Mouse (Mus musculus) midbrain, embryonic 16.5 days (tissue): ENCODE data around the gene Spen. TPM values are rescaled to one million over a fixed set of nuclear protein-coding genes. Genes with fewer than 3 reads are reported as not detected.

ENCODE experiments used
- ATAC-seq: fragments of 200-750 bp; cut with Nextera tagmentation; 2 replicates; pipeline ENCODE4 v1.8.0; 2017; ENCODE audit warnings: moderate TSS enrichment
- H3K27ac ChIP-seq: fragments of 300-500 bp; sonication (generic); 2 replicates; pipeline ENCODE4 v1.5.1; 2014; ENCODE audit warnings: mild to moderate bottlenecking, low read length, mixed read lengths
- H3K27me3 ChIP-seq: fragments of 300-500 bp; sonication (generic); 2 replicates; pipeline ENCODE4 v1.6.1; 2014; ENCODE audit warnings: low read depth, low read length, mixed read lengths; ENCODE audit not compliant: control insufficient read depth, insufficient read depth
- H3K36me3 ChIP-seq: fragments of 300-500 bp; sonication (generic); 2 replicates; pipeline ENCODE4 v1.6.1; 2014; ENCODE audit warnings: mild to moderate bottlenecking, low read length, moderate library complexity, mixed read lengths; ENCODE audit not compliant: control insufficient read depth, insufficient read depth
- H3K4me1 ChIP-seq: fragments of 300-500 bp; sonication (generic); 2 replicates; pipeline ENCODE4 v1.6.1; 2014; ENCODE audit warnings: mild to moderate bottlenecking, low read length, mixed read lengths; ENCODE audit not compliant: control insufficient read depth, insufficient read depth
- H3K4me2 ChIP-seq: fragments of 300-500 bp; sonication (generic); 2 replicates; pipeline ENCODE4 v1.6.1; 2014; ENCODE audit warnings: mild to moderate bottlenecking, low read length, mixed read lengths
- H3K4me3 ChIP-seq: fragments of 300-500 bp; sonication (generic); 2 replicates; pipeline ENCODE4 v1.5.1; 2014; ENCODE audit warnings: low read depth, mild to moderate bottlenecking, low read length, moderate library complexity, mixed read lengths
- H3K9ac ChIP-seq: fragments of 300-500 bp; sonication (generic); 2 replicates; pipeline ENCODE4 v1.6.1; 2014; ENCODE audit warnings: low read depth, low read length, mixed read lengths
- H3K9me3 ChIP-seq: fragments of 300-500 bp; sonication (generic); replicated peaks from 2 replicates; pipeline ENCODE4 v1.6.1; 2014; ENCODE audit warnings: mild to moderate bottlenecking, low read length, mixed read lengths; ENCODE audit not compliant: control insufficient read depth, poor library complexity, severe bottlenecking
- WGBS: fragments of 180-500 bp; shearing (Covaris S2); extraction: QIAGEN DNeasy Blood & Tissue Kit; methylation state at CpG from one replicate; pipeline ENCODE4 v1.1.7; 2014; 5-methylcytosine and 5-hydroxymethylcytosine counted together
- polyA plus RNA-seq: library from polyadenylated mRNA; unstranded; fragments of >200 nt; fragmentation: Nextera tagmentation; extraction: Ambion mirVana; gene quantifications from 2 replicates; pipeline ENCODE4 v1.2.1, GENCODE M21; 2015

Gene Spen
- polyA plus RNA-seq, 1 experiment from 2014 or later = 13.6 TPM

DNA sequence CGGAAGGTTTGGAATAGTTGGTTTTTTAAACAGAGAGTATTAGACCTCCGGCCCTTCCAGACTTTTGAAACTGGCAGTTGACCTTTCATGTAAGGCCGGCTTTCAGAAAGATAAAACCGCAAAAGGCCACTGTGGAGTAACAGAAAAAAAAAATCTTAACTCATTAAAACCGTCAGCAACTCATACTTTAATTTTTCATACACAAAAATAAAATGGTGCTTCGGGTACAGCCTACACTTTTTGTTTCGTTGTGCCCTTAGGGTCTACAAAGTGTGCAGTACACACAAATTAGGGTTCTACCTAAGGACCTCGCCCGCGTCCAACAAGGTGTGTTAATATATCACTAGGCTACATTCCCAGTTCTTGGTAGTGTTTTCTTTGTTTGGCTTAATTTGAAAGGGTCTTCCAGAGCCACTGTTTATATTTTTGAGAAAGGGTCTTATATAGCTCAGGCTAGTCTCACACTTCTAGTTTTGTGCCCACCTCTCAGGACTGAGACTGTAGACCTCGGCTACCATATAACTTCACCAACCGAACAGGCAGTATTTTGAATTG lies 893 bp upstream of the Spen start:
- peak overlapping the region; percentile 55 for H3K4me2 ChIP-seq
- H3K4me3 ChIP-seq = peak overlapping the region; percentile 96
- H3K36me3 ChIP-seq = no peaks in the 10 kb centered on the region
- no peaks in the 10 kb centered on the region for H3K9me3 ChIP-seq
- ATAC-seq = no peak
- H3K9ac ChIP-seq = peak overlapping the region; percentile 92
- peak overlapping the region; percentile 95 for H3K27ac ChIP-seq
- peaks cover 23% of the 10 kb centered on the region for H3K4me1 ChIP-seq
- H3K27me3 ChIP-seq = no peaks in the 10 kb centered on the region
- WGBS = 52% methylated on average over 12 of the region's 12 CpGs

DNA sequence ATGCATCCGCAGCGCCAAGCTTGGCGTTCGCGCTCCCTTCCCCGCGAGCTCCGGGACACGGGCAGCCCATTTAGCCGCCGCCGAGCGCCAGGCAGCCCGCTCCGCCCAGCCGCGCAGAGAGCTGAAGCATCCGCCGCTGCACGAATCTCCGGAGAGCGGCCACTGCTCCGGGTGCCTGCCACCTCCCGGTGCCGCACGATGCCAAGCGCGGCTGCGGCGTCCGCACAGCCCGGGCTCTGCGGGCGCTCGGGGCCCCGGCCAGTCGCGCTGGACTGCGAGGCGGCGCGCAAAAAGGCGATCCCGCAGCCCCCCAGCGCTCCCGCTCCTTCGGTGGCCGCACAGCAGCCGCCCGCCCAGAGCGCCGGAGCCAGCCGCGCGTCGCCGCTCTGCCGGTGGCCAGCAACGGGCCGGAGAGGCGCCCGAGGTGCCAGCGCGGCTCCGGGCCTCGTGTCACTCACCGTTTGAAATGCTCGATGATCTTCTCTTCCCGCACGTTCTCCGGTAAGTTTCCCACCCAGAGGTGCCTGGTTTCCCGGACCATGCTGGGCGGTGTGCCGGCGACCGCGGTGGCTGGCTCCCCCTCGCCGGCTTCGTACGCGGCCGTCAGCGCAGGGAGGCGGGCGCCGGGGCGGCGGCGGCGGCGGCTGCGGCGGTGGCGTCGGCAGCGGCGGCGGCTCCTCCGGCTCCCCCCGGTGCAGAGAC lies 540 bp downstream of the Spen start:
- peak overlapping the region; percentile 92 for H3K9ac ChIP-seq
- peaks cover 37% of the 10 kb centered on the region for H3K4me1 ChIP-seq
- WGBS = under 1% methylated on average over 76 of the region's 101 CpGs
- H3K36me3 ChIP-seq = no peaks in the 10 kb centered on the region
- H3K27ac ChIP-seq = peak overlapping the region; percentile 95
- ATAC-seq = peak; percentile 9
- peak overlapping the region; percentile 96 for H3K4me3 ChIP-seq
- no peaks in the 10 kb centered on the region for H3K9me3 ChIP-seq
- H3K27me3 ChIP-seq = no peaks in the 10 kb centered on the region
- peak overlapping the region; percentile 79 for H3K4me2 ChIP-seq

DNA sequence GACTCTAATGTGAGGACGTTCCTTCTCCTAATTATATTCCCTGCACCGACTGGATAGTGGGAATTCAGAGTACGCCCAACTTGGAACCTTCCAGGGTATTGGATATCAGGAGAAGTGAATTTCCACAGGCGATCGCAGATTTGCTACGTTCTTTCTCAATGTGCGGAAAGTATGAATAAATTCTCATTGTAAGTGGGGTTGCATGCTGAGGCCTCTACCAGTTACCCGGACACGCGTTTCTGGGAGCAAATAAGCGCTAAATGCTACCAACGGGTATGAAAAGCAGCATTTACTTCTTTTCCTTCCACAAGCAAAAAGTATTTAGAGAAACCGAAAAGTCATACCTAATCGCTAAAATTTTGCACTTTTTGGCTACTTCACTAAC lies 1.2 kb downstream of the Spen start:
- H3K27ac ChIP-seq = peak overlapping the region; percentile 95
- H3K9me3 ChIP-seq = no peaks in the 10 kb centered on the region
- ATAC-seq = no peak
- H3K36me3 ChIP-seq = no peaks in the 10 kb centered on the region
- peak overlapping the region; percentile 92 for H3K9ac ChIP-seq
- peaks cover 38% of the 10 kb centered on the region for H3K4me1 ChIP-seq
- H3K4me2 ChIP-seq = peak overlapping the region; percentile 79
- peak overlapping the region; percentile 96 for H3K4me3 ChIP-seq
- no peaks in the 10 kb centered on the region for H3K27me3 ChIP-seq
- under 1% methylated on average over 14 of the region's 14 CpGs for WGBS

DNA sequence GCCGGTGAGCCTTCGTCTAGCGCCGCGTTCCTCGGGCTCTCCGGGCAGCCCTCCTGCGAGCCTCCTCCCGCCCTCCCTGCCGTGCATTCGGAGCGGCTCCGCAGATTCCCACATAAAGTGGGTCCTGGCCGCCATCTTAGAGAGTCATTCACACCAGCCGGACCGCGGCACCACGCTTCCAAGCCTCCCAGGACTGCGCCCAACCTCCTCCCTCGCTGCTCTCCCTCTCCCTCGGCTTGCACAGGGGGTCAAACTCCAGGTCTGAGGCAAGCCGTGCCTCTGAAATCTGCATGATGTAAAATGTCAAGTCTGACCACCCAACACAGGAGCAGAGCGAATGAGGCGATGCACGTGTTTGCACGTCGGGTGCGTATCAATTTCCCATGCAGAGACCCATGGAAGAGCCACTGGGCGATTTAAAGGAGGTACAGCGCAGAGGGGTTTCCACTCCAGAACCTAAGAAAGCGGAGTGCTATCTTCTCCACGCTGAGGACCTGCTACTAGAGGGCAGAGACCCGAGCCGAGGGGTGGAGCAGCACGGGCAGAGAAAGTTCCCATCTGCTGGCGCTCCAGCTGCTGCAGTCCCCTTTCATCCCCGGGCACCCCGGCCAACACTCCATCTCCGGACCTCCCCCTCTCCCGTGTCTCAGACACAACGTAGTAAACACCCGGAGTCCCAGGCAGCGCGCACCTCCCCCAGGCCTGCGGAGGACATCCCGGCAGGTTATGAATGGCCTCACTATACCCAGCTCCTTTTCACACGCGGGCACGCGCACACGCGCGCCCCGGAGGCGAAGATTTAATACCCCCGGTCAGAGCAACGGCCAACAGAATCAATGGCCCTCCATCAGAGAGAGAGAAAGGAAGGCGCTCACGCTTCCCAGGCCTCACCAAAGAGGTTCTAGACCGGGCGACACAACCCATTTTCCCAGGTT lies 1.8 kb downstream of the Spen start:
- Histone ChIP-seq H3K4me2 (peak overlapping the region; percentile 79), H3K27ac (peak overlapping the region; percentile 95), H3K9me3 (no peaks in the 10 kb centered on the region), H3K9ac (peak overlapping the region; percentile 92), H3K36me3 (no peaks in the 10 kb centered on the region), H3K27me3 (no peaks in the 10 kb centered on the region), H3K4me1 (peaks cover 35% of the 10 kb centered on the region), H3K4me3 (peak overlapping the region; percentile 96)
- WGBS = under 1% methylated on average over 61 of the region's 61 CpGs
- peak; percentile 52 for ATAC-seq

DNA sequence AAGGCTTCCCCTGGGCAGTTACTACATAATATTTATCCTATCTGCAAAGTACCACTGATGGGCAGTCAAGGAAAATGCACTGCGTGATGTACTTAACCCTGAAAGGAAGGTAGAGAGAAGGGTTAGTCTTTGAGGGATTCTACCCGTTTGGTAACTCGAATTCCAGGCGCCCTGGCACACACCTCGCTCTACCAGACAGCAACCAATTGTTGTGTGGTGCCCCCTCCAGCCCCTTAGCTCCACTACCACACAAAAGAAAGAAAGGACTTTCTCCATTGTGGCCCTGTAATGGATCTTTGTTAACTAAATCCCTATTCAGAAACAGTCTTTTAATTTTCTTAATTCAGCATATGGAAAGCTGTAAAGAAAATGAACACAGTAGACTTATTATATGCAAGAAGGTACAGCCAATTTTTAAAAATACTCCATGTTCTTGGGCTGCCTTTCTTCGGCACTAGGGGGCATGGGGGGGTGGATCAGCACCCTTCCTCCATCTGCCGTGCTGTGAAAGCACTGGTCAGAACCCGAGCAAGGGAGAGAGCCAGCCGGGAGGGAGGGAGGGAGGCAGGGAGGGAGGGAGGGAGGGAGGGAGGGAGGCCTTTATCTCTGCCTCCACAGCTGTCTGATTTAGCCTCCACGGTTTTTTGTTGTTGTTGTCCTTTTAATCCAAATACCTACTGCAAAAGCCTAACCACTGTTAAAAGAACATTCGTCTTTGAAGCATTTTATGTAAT lies 3.3 kb downstream of the Spen start:
- H3K36me3 ChIP-seq = no peaks in the 10 kb centered on the region; the same call in 1 of the 2 replicates
- WGBS = 4% methylated on average over 8 of the region's 11 CpGs
- no peaks in the 10 kb centered on the region for H3K27me3 ChIP-seq
- peak overlapping the region; percentile 96 for H3K4me3 ChIP-seq
- peak overlapping the region; percentile 92 for H3K9ac ChIP-seq
- H3K4me2 ChIP-seq = peak overlapping the region; percentile 79
- H3K4me1 ChIP-seq = peaks cover 35% of the 10 kb centered on the region
- no peak for ATAC-seq
- H3K9me3 ChIP-seq = no peaks in the 10 kb centered on the region; the same call in 1 of the 2 replicates
- H3K27ac ChIP-seq = peak overlapping the region; percentile 95

DNA sequence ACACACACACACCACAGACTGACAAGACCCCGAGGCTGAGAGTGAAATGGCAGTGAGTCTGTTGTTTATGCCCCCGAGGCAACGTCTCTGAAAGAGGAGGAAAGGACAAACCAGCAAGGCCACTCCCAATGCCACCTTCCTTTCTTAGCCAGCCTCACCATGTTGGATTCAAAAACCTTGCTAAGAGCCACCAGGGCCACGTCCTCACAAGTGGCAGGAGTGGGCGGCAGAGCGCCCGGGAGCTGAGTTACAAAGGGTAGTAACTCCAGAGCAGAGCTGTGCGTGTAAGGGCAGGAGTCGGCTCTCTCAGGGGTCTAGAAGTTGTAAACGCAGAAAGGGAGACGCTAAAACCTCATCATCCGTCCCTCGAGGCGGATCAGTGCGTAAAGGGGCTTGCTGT lies 7.4 kb downstream of the Spen start:
- Histone ChIP-seq H3K27me3 (no peaks in the 10 kb centered on the region), H3K4me2 (no peak overlapping the region), H3K4me3 (no peak overlapping the region), H3K27ac (no peak overlapping the region), H3K36me3 (no peaks in the 10 kb centered on the region; the same call in 1 of the 2 replicates), H3K9ac (no peak overlapping the region), H3K9me3 (no peaks in the 10 kb centered on the region; the same call in 1 of the 2 replicates), H3K4me1 (peaks cover 29% of the 10 kb centered on the region)
- ATAC-seq = no peak
- WGBS = 76% methylated on average over 15 of the region's 15 CpGs

DNA sequence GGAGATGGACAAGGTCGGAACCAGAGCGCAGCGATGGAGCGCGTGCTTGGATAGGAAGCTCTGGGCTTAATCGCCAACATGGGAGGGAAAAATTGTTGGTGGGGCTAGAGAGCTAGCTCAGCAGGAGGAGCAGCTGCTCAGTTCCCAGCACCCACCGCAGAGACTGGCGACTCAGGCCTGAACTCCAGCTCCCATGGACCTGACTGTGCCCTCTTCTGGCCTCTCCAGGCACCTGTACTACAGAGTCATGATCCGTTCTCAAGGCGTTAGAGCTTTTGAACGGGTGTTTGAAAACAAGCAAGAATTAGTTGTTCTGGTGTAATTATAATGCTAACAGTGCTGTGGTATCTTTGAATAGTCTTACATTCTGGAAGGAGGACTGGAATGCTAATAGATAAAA lies 9.5 kb downstream of the Spen start:
- no peak overlapping the region for H3K9ac ChIP-seq
- no peaks in the 10 kb centered on the region; the same call in 1 of the 2 replicates for H3K9me3 ChIP-seq
- no peak for ATAC-seq
- H3K27ac ChIP-seq = no peak overlapping the region
- no peaks in the 10 kb centered on the region for H3K27me3 ChIP-seq
- H3K4me3 ChIP-seq = no peak overlapping the region
- no peak overlapping the region for H3K4me2 ChIP-seq
- 83% methylated on average over 11 of the region's 11 CpGs for WGBS
- H3K4me1 ChIP-seq = peaks cover 12% of the 10 kb centered on the region
- no peaks in the 10 kb centered on the region; the same call in 1 of the 2 replicates for H3K36me3 ChIP-seq

DNA sequence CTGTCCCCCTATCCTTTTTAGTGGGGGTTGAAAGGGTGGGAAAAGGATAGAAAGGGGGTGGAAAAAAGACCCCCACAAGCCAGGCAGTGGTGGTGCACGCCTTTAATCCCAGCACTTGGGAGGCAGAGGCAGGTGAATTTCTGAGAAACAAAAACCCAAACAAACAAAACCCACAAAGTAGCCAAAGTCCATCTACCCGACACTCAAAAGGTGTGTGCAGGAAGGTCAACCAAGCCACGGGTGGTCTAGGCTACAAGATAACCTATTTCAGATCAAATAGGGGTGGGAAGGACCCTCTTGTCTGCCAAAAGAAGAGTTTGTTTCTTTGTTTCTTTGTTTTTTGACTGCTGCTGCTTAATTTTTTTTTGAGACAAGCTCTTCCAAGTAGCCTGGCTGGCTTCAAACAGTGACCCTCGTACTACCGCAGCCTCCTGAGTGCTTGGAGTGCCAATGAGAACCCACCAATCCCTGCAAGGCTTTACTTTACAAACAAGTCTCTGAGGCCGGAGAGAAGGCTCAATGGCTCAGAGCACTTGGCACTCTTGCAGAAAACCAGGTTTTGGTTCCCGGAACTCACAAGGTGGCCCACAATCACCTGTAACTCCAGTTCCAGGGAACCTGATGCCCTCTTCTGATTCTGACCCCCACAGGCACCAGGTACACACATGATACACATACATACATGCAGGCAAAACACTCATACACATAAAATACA lies 11.3 kb downstream of the Spen start:
- H3K4me2 ChIP-seq = no peak overlapping the region
- H3K27ac ChIP-seq = no peak overlapping the region
- no peak for ATAC-seq
- 85% methylated on average over 7 of the region's 7 CpGs for WGBS
- H3K27me3 ChIP-seq = no peaks in the 10 kb centered on the region
- H3K4me1 ChIP-seq = no peaks in the 10 kb centered on the region; the same call in 1 of the 2 replicates
- no peak overlapping the region for H3K4me3 ChIP-seq
- peaks cover 1% of the 10 kb centered on the region; the same call in 1 of the 2 replicates for H3K36me3 ChIP-seq
- H3K9me3 ChIP-seq = no peaks in the 10 kb centered on the region; the same call in 1 of the 2 replicates
- no peak overlapping the region for H3K9ac ChIP-seq
